Mouse (Mus musculus): ENCODE results near the gene Stac3. TPM values are rescaled to one million over a fixed set of nuclear protein-coding genes. Genes with fewer than 3 reads are reported as not detected.

Stac3 gene
- 33.3 and 43.2 TPM in 2 replicates for polyA plus RNA-seq (2012; rRNA removed)
- 2.0 and 4.4 TPM in 2 replicates for polyA plus RNA-seq (2014; fragmentation: Nextera tagmentation; extraction: Ambion mirVana)

GRCm38 (mm10) chr10:127500894-127501893, at the start of gene Stac3:
Gene Stac3 (plus strand): TSS chr10:127501686.
- no peak for TF ChIP-seq POLR2A (IDR thresholded peaks at IDR 0.05; ENCODE audit: borderline replicate concordance, extremely low read depth, insufficient read depth, insufficient read length)
- Histone ChIP-seq H3K9me3 (ENCODE audit: control insufficient read depth, low read length) (no peaks in the 10 kb centered on the region), H3K36me3 (ENCODE audit: control insufficient read depth, insufficient read depth, low read length) (peaks cover 38% of the 10 kb centered on the region), H3K4me3 (replicated peaks; ENCODE audit: low read length) (no peak within 1 kb of the TSS), H3K27ac (replicated peaks; ENCODE audit: low read depth, low read length) (no peak within 1 kb of the TSS), H3K4me2 (replicated peaks; ENCODE audit: low read depth, low read length, severe bottlenecking) (no peak within 1 kb of the TSS), H3K4me1 (ENCODE audit: control insufficient read depth, insufficient read depth, low read length) (no peaks in the 10 kb centered on the region), H3K9ac (ENCODE audit: low read depth, low read length, severe bottlenecking) (no peak within 1 kb of the TSS), H3K27me3 (ENCODE audit: control insufficient read depth, insufficient read depth, low read length) (no peaks in the 10 kb centered on the region)
- 66% methylated on average over 13 of the region's 13 CpGs for WGBS
- DNase-seq (ENCODE audit: low spot score) (no peak), ATAC-seq (ENCODE audit: low FRiP score, low read depth) (peak; percentile 64)

GRCm38 (mm10) chr10:127453701-127454100, 47.8 kb upstream of the Stac3 start:
- H3K4me3 ChIP-seq (replicated peaks; ENCODE audit: low read length), result no peak overlapping the region
- H3K9me3 ChIP-seq (ENCODE audit: control insufficient read depth, low read length), result no peaks in the 10 kb centered on the region
- no peak for DNase-seq (ENCODE audit: low spot score)
- peaks cover 76% of the 10 kb centered on the region for H3K36me3 ChIP-seq (ENCODE audit: control insufficient read depth, insufficient read depth, low read length)
- no peak for ATAC-seq (ENCODE audit: low FRiP score, low read depth)
- WGBS, result 97% methylated on average over 1 of the region's 1 CpGs
- no peaks in the 10 kb centered on the region for H3K27me3 ChIP-seq (ENCODE audit: control insufficient read depth, insufficient read depth, low read length)
- H3K4me1 ChIP-seq (ENCODE audit: control insufficient read depth, insufficient read depth, low read length), result no peaks in the 10 kb centered on the region
- no peak for TF ChIP-seq POLR2A (IDR thresholded peaks at IDR 0.05; ENCODE audit: borderline replicate concordance, extremely low read depth, insufficient read depth, insufficient read length)
- H3K27ac ChIP-seq (replicated peaks; ENCODE audit: low read depth, low read length), result no peak overlapping the region
- H3K4me2 ChIP-seq (replicated peaks; ENCODE audit: low read depth, low read length, severe bottlenecking), result no peak overlapping the region
- no peak overlapping the region for H3K9ac ChIP-seq (ENCODE audit: low read depth, low read length, severe bottlenecking)

- no peak overlapping the region for H3K4me3 ChIP-seq (replicated peaks; ENCODE audit: low read length)
- DNase-seq (ENCODE audit: low spot score) (no peak), ATAC-seq (ENCODE audit: low FRiP score, low read depth) (no peak)
- 89% methylated on average over 5 of the region's 5 CpGs for WGBS
- no peaks in the 10 kb centered on the region for H3K27me3 ChIP-seq (ENCODE audit: control insufficient read depth, insufficient read depth, low read length)
- no peak overlapping the region for H3K27ac ChIP-seq (replicated peaks; ENCODE audit: low read depth, low read length)
- no peak for TF ChIP-seq POLR2A (IDR thresholded peaks at IDR 0.05; ENCODE audit: borderline replicate concordance, extremely low read depth, insufficient read depth, insufficient read length)
- H3K4me1 ChIP-seq (ENCODE audit: control insufficient read depth, insufficient read depth, low read length), result no peaks in the 10 kb centered on the region
- H3K9me3 ChIP-seq (ENCODE audit: control insufficient read depth, low read length), result no peaks in the 10 kb centered on the region
- no peak overlapping the region for H3K4me2 ChIP-seq (replicated peaks; ENCODE audit: low read depth, low read length, severe bottlenecking)
- H3K9ac ChIP-seq (ENCODE audit: low read depth, low read length, severe bottlenecking), result no peak overlapping the region
- H3K36me3 ChIP-seq (ENCODE audit: control insufficient read depth, insufficient read depth, low read length), result peaks cover 87% of the 10 kb centered on the region
These were observed 38.9 kb upstream of the Stac3 start for GRCm38 (mm10) chr10:127462411-127463096.

- peaks cover 74% of the 10 kb centered on the region for H3K36me3 ChIP-seq (ENCODE audit: control insufficient read depth, insufficient read depth, low read length)
- no peak for DNase-seq (ENCODE audit: low spot score)
- WGBS, result 55% methylated on average over 15 of the region's 15 CpGs
- H3K9me3 ChIP-seq (ENCODE audit: control insufficient read depth, low read length), result no peaks in the 10 kb centered on the region
- ATAC-seq (ENCODE audit: low FRiP score, low read depth), result no peak
- 0 out of 2 replicates have a peak overlapping the region, but pooled peaks have one; percentile 19 for H3K27ac ChIP-seq (replicated peaks; ENCODE audit: low read depth, low read length)
- 0 out of 2 replicates have a peak, but pooled peaks cover 3% of the 10 kb centered on the region for H3K4me1 ChIP-seq (ENCODE audit: control insufficient read depth, insufficient read depth, low read length)
- H3K4me2 ChIP-seq (replicated peaks; ENCODE audit: low read depth, low read length, severe bottlenecking), result no peak overlapping the region
- no peak overlapping the region for H3K4me3 ChIP-seq (replicated peaks; ENCODE audit: low read length)
- no peak for TF ChIP-seq POLR2A (IDR thresholded peaks at IDR 0.05; ENCODE audit: borderline replicate concordance, extremely low read depth, insufficient read depth, insufficient read length)
- H3K27me3 ChIP-seq (ENCODE audit: control insufficient read depth, insufficient read depth, low read length), result no peaks in the 10 kb centered on the region
- no peak overlapping the region for H3K9ac ChIP-seq (ENCODE audit: low read depth, low read length, severe bottlenecking)
These were observed 30.1 kb upstream of the Stac3 start for GRCm38 (mm10) chr10:127471281-127471988.

- no peak overlapping the region for H3K27ac ChIP-seq (replicated peaks; ENCODE audit: low read depth, low read length)
- TF ChIP-seq POLR2A (IDR thresholded peaks at IDR 0.05; ENCODE audit: borderline replicate concordance, extremely low read depth, insufficient read depth, insufficient read length), result no peak
- H3K4me3 ChIP-seq (replicated peaks; ENCODE audit: low read length), result no peak overlapping the region
- H3K27me3 ChIP-seq (ENCODE audit: control insufficient read depth, insufficient read depth, low read length), result no peaks in the 10 kb centered on the region
- 0 out of 2 replicates have a peak, but pooled peaks cover 3% of the 10 kb centered on the region for H3K4me1 ChIP-seq (ENCODE audit: control insufficient read depth, insufficient read depth, low read length)
- no peak overlapping the region for H3K9ac ChIP-seq (ENCODE audit: low read depth, low read length, severe bottlenecking)
- no peaks in the 10 kb centered on the region for H3K9me3 ChIP-seq (ENCODE audit: control insufficient read depth, low read length)
- peaks cover 81% of the 10 kb centered on the region for H3K36me3 ChIP-seq (ENCODE audit: control insufficient read depth, insufficient read depth, low read length)
- WGBS, result 79% methylated on average over 9 of the region's 9 CpGs
- ATAC-seq (ENCODE audit: low FRiP score, low read depth), result no peak
- no peak for DNase-seq (ENCODE audit: low spot score)
- no peak overlapping the region for H3K4me2 ChIP-seq (replicated peaks; ENCODE audit: low read depth, low read length, severe bottlenecking)
These were observed 28.8 kb upstream of the Stac3 start for GRCm38 (mm10) chr10:127472722-127473121.
